Mouse (Mus musculus) urinary bladder, postnatal 4 days (tissue): Measurements from ENCODE around the gene Ksr1.

Experiments
- DNase-seq, 2 experiments: peaks; one replicate each; pipeline ENCODE4 v3.0.0; 2021 to 2022; ENCODE audit warnings: low spot score in 2 of 2

The Ksr1 gene

GRCm38 (mm10) chr11:79126963-79127362 lies 19.2 kb downstream of the Ksr1 start:
- DNase-seq: no peak

DNA sequence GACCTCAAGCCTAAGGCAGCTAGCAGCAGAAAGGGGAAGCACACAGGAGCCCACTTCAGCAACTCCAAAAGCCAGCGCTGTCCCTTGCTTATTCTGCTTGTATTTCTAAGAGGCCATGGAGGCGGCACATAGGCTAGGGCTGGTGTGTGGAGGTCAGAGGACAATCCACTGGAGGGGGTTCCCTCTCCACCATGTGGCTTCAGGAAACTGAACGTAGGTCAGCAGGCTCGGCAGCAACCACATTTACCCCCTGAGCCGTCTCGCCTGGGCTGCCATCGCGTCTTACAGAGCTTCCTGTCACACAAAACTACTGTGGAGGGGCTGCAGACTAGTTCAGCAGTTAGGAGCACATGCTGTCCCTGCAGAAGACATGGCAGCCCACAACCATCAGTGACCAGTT lies 20.4 kb downstream of the Ksr1 start:
- DNase-seq: no peak

- no peak for DNase-seq
Measured at GRCm38 (mm10) chr11:79122556-79122955, 23.7 kb downstream of the Ksr1 start.

DNA sequence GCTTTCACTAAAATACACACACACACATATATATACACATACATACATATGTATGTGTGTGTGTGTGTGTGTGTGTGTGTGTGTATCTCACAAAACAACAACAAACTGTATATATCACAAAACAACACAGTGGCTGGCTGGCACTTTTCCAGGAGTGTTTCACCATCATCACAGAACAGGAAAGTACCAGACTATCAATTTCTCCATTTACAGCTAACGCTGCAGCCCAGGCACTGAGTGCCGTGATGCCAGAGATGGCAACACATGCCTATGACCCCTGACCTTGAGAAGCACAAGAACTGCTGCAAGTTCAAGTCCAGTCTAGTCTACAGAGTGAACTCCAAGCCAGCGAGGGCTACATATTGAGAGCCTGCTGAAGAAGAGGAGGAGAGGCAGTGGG lies 26.1 kb downstream of the Ksr1 start:
- no peak for DNase-seq

DNA sequence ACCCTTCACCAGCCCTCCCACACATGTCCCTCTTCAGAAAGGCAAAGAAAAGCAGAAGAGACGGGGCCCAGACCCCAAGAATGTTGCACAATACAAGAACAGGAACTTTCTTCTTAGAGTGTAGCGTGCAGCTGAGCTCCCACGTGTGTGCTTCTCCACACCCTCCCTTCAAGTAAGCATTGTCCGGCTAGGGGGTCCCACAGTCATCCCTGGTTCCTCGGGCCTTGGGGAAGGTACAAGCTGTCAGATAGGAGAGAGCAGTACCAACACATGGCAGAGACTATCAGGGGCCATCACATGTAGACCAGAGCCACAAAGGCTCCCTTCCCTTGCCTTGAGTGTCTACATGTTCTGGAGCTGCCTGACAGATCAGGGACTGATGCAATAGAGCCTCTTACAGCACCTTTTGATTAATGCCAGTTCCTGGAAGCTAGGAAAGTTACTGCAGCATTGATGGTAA lies 27.3 kb downstream of the Ksr1 start:
- DNase-seq: no peak

GRCm38 (mm10) chr11:79116665-79117064 lies 29.5 kb downstream of the Ksr1 start:
- DNase-seq: no peak

GRCm38 (mm10) chr11:79115659-79116058 lies 30.5 kb downstream of the Ksr1 start:
- DNase-seq: no peak

DNA sequence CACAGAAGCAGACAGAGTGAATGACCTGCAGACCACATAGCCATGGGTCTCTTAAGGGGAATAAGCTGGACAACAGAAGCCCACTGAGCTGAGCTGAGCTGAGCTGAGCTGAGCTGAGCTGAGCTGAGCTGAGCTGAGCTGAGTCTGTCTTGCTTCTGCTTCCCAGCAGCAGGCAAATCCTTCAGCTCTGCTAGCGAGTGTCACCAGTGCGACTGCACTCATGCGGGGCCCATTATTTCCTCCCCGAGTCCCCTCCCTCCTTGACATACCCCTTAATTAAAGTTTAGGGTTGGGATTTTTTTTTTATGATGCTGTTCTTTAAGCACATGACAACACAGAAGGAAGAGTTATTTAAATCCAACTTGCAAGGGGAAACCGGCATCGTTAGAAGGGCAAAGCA lies 32.1 kb downstream of the Ksr1 start:
- DNase-seq: no peak

- no peak for DNase-seq
Measured at GRCm38 (mm10) chr11:79113397-79113796, 32.8 kb downstream of the Ksr1 start.

- DNase-seq: no peak
Measured at GRCm38 (mm10) chr11:79112559-79113302, 33.5 kb downstream of the Ksr1 start.

GRCm38 (mm10) chr11:79111864-79112558 lies 34.2 kb downstream of the Ksr1 start:
- DNase-seq: no peak

GRCm38 (mm10) chr11:79110446-79110845 lies 35.8 kb downstream of the Ksr1 start:
- no peak for DNase-seq

- no peak for DNase-seq
Measured at GRCm38 (mm10) chr11:79107934-79108333, 38.3 kb downstream of the Ksr1 start.

- no peak for DNase-seq
Measured at GRCm38 (mm10) chr11:79104998-79105397, 41.2 kb downstream of the Ksr1 start.

DNA sequence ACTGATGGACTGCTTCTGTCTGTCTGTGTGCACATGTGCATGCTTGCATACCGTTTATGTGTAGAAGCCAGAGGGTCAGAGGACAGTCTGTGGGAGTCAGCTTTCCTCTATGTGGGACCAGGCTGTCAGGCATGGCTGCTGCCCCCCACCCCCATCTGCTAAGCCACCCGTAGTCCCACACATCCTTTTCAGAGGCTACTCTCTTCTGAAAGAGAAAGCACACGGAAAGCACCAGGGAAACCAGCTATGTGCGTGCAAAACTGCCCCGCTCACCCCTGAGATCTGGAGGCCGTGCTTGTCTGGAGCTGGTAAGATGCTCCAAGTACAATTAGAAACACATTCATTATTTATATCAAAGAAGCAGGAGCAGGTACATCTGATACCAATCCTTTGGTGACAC lies 41.7 kb downstream of the Ksr1 start:
- DNase-seq: no peak

- no peak for DNase-seq
Measured at GRCm38 (mm10) chr11:79104096-79104495, 42.1 kb downstream of the Ksr1 start.

DNA sequence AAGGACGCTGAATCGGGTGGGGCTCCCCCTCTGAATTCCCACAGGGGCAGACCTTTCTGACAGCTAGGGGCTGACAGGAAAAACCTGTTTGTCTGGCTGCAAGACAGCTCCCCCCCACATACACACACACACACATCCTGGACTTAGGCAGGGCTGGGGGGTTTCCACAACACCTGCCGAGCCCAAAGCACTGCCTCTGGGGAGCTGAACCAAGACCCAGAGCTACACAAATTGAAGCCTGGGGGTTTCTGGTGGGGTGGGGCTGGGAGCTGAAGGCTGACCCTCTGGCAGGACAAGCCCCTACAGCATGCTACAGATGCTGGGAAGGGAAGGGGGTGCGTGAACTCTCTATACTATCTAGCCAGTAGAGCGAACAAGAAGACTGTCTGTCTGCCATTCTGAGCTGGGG lies 42.7 kb downstream of the Ksr1 start:
- no peak for DNase-seq

- no peak for DNase-seq
Measured at GRCm38 (mm10) chr11:79102280-79102679, 43.9 kb downstream of the Ksr1 start.

DNA sequence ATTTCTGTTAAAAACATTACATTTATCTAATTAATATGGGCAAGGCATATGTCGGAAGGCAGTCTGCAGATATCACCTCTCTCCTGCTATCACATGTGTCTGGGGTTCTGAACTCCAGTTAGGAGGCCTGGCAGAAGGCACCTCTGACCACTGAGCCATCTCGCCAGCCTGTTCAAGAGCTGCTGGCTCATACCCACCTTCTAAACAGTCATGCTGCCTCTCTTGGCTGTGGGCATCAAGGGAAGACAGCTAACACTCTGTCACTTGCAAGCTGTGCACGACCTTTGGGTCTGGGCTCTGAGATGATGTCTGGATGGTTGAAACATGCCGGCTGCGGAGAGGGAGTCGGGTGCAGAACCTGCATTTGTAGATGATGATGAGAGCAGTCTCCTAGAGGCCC lies 44.6 kb downstream of the Ksr1 start:
- DNase-seq: no peak

- peak in 1 of 2 experiments; percentile 65 for DNase-seq
Measured at GRCm38 (mm10) chr11:79099032-79099431, 47.2 kb downstream of the Ksr1 start.

DNA sequence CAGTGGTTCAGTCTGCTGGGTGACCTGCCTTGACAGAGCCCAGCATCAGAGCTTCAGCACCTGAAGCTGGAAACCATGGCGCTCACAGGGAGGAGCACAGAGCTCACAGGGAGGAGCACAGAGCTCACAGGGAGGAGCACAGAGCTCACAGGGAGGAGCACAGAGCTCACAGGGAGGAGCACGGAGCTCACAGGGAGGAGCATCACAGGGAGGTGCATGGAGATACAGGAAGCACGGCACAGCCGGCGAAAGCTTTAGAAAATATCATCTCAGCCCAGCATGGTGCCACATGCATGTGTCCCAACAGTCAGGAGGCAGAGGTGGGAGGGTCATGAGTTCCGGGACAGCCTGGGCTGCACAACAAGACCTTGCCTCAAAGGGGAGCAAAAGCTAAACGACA lies 48.5 kb downstream of the Ksr1 start:
- DNase-seq: no peak

DNA sequence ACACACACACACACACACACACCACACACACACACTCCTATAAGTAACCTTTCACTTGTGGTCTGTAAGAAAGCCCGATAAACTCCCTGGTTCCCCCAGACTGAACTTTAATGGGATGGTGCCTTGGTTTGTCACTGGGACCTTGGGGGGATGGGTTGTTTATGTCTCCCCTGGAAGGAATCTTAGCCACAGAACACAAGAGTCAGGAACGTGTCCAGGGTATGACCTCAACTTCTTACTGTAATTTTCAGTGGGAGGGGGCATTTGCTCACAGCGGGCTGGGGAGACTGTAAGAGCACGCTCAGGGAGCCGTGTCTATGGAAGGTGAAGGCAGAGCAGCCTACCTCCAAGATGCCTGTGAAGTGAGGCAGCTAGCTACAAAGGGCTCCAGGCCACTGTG lies 49.5 kb downstream of the Ksr1 start:
- no peak for DNase-seq

GRCm38 (mm10) chr11:79095713-79096112 lies 50.5 kb downstream of the Ksr1 start:
- DNase-seq: no peak
